Mouse (Mus musculus): ENCODE measurements around the gene Zfp871.

Zfp871 gene

DNA sequence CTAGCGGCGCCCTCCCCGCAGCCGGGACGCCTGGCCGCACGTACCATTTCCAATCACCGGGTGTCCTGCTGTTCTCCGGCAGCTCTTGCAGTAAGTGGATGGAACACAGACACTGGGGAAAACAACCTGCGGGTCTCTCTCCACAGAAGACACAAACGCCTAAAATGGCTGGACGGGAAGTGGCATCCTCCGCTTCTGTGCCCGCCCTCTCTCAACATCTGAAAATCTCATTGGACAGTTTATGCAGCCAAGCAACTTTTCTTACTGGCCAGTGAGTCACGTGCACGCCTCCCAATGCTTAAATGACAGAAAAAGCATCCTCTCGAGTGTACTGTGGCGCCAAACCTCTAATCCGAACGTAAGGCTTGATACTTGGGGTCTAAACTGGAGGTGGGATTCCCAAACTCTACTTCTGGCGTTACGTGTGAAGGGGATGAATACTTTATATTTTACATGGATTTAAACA is at the start of gene Zfp871:
Gene Zfp871 (minus strand): TSS at position 194 of the 466 bp plus-strand sequence.
- DNase-seq (ENCODE audit: extremely low read depth, insufficient read length, low spot score) = peak; percentile 85

GRCm38 (mm10) chr17:32830418-32830782 is 42.3 kb upstream of the Zfp871 start:
- DNase-seq (ENCODE audit: extremely low read depth, insufficient read length, low spot score) = no peak

GRCm38 (mm10) chr17:32829540-32830417 is 41.7 kb upstream of the Zfp871 start, which contains the start of gene Zfp799:
TSS of gene Zfp799 (minus strand) at chr17:32830261.
- DNase-seq (ENCODE audit: extremely low read depth, insufficient read length, low spot score) = peak; percentile 67

- no peak for DNase-seq (ENCODE audit: extremely low read depth, insufficient read length, low spot score)
Observed at GRCm38 (mm10) chr17:32816074-32816784, 28.1 kb upstream of the Zfp871 start.

DNA sequence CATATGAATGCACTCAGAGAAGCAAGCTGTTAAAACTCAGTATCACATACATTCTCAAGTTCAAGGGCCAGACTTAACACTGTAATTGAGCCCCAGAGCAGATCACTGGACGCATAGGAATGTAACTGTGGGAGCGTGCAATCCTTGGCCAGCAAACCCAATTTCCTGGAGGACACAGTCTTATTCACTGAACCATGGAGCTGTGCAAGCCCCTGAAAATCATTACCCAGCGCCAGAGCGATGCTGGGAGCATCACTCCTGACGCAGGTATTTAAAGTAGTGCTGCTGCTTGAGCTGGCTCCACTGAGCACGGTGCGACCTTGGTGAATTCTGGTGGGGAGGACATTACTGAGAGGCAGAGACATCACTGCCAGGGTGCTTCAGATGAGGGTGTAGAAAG is 26.0 kb upstream of the Zfp871 start:
- no peak for DNase-seq (ENCODE audit: extremely low read depth, insufficient read length, low spot score)

DNA sequence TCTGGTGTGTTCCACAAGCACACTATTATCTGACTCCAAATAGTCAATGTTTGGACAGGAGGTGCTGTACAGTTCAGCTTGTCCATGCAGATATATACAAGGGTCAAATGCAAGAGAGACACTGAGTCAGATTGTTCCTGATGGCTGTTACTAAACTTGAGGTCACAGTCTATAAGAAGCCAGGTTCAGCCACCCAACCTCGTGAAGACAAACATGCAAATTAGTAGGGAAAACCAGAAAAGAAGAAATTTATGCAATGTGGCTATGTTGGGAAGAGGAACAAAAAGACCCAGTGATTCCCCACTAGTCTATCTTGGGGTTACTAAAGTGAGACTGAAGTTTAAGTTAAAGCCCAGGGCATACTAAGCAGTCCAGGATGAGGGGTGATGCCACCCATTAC is 22.6 kb upstream of the Zfp871 start:
- DNase-seq (ENCODE audit: extremely low read depth, insufficient read length, low spot score) = no peak

DNA sequence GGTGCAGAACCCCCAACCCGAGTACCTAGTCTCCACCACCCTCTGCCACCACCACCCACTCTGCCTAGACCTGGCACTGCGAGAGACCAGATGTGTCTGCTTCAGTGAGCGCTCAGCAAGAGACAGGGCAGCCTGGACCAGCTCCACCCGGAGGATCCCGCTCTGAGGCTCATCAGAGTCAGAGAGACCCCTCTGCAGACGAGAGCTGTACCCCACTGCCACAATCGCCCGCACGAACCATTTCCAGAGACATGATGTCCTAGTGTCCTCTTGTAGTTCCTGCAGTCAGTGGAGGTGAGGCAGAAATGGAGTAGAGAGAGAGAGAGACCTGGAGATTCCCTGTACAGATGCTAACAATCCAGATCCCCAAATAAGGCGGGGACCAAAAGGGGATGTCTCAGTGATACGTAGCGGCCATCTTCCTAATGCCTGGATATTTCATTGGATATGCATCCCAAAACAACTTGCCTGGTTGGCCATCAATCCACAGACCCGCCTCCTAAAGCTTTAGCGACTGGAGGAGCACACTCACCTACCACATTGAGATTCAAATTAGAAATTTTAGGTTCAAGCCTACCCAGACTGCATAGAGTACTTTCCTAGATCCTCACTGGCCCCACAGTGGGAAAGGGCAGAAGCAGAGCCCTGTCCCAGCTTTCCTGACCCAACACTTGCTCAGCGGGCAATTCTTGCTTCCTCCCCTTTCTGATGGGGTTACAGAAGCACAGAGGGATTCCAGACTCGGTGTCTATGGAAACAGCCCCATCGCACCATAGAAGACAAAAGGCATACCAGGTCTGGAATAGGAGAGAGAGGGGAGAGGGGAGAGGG is 21.7 kb upstream of the Zfp871 start, which contains the start of gene Zfp811:
Gene Zfp811 (minus strand): TSS at position 388 of the 831 bp plus-strand sequence.
- no peak for DNase-seq (ENCODE audit: extremely low read depth, insufficient read length, low spot score)

GRCm38 (mm10) chr17:32808921-32809320 is 20.8 kb upstream of the Zfp871 start:
- DNase-seq (ENCODE audit: extremely low read depth, insufficient read length, low spot score) = no peak

- no peak for DNase-seq (ENCODE audit: extremely low read depth, insufficient read length, low spot score)
Observed at GRCm38 (mm10) chr17:32789244-32789643, 1.2 kb upstream of the Zfp871 start.

- DNase-seq (ENCODE audit: extremely low read depth, insufficient read length, low spot score) = no peak
Observed at GRCm38 (mm10) chr17:32788576-32788975, 489 bp upstream of the Zfp871 start.

DNA sequence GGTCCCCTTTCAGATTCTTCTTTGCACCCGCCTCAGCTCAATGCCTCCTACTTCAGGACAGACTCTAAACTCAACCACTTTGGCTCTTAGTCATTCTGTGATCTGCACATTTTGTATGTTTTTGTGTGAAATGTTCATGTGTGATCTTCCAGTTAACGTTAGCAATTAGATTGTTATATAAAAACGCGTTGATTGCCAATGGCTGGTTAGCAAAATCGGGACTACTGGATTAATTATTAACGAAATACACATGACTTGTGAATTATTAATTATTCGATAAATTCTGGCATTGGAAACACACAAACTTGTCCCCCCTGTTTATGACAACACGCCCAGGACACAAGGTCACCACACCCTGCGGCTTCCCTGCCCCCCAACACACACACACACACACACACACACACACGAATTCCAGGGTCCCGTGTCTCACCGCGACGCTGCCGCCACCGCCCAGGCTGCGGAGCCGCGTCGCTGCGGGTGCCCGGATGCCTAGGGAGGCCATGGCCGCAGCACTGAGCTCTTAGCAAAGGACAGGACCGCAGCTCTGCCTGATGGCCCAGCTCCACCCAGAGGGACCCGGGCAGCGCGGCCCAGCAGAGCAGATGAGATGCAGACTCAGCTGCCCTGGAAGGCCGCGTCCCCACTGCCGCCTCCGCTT is 522 bp downstream of the Zfp871 start:
- no peak for DNase-seq (ENCODE audit: extremely low read depth, insufficient read length, low spot score)

DNA sequence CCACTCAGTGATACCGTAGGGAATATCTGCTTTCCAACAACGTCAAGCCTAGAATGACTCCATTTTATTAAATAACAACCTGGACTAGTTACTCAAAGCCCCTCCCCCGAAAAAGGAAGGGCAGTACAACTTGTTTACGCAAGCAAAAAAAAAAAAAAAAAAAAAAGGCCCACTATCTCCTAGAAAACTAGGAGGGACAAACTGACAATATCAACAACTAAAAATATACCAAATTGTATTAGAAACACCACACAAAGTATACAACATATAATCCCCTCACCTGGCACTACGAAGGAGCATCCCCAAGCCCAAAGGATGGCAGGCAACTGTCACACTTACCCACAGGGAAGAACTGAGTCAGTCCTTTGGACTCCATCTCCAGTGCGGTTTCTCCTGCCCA is 1.1 kb downstream of the Zfp871 start:
- no peak for DNase-seq (ENCODE audit: extremely low read depth, insufficient read length, low spot score)

GRCm38 (mm10) chr17:32785656-32786055 is 2.4 kb downstream of the Zfp871 start:
- no peak for DNase-seq (ENCODE audit: extremely low read depth, insufficient read length, low spot score)

GRCm38 (mm10) chr17:32777564-32777963 is 10.5 kb downstream of the Zfp871 start:
- no peak for DNase-seq (ENCODE audit: extremely low read depth, insufficient read length, low spot score)

GRCm38 (mm10) chr17:32771213-32771612 is 16.9 kb downstream of the Zfp871 start:
- no peak for DNase-seq (ENCODE audit: extremely low read depth, insufficient read length, low spot score)

- no peak for DNase-seq (ENCODE audit: extremely low read depth, insufficient read length, low spot score)
Observed at GRCm38 (mm10) chr17:32766422-32766821, 21.7 kb downstream of the Zfp871 start.

DNA sequence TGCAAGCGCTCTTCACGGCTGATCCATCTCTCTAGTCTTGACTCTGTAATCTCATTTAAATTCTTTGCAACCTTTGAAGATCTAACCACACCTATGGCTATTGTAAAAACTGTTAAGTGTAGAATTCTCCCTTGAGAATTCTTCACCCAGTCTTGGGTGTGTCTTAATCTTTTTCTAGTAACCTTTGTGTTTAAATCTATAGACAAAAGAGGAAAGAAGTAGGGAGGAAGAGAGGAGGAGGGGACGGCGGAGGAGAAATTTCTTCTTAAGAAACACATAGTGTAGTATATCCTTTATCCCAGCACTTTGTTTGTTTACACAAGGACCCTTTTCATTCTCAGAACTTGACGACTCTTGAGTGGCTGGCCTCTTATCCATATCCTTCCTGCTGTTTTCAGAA is 30.8 kb downstream of the Zfp871 start:
- DNase-seq (ENCODE audit: extremely low read depth, insufficient read length, low spot score) = no peak

DNA sequence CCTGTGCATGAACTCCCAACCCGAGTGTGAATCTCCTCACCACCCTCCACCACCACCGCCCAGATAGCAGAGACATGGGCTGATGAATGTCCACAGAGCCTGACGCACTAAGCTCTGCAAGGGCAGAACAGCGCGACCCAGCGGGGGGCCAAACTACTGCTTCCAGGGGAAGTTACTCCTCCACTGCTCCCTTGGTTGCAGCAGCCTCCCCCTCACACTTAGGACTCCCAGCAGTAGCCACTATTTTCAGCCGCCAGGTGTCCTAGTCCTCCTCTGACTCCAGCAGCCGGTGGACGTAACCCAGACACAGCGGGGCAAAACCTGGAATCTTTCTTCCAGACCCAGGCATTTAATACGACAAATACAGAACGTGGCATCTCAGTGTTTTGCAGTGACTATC is 34.5 kb downstream of the Zfp871 start:
- DNase-seq (ENCODE audit: extremely low read depth, insufficient read length, low spot score) = no peak

DNA sequence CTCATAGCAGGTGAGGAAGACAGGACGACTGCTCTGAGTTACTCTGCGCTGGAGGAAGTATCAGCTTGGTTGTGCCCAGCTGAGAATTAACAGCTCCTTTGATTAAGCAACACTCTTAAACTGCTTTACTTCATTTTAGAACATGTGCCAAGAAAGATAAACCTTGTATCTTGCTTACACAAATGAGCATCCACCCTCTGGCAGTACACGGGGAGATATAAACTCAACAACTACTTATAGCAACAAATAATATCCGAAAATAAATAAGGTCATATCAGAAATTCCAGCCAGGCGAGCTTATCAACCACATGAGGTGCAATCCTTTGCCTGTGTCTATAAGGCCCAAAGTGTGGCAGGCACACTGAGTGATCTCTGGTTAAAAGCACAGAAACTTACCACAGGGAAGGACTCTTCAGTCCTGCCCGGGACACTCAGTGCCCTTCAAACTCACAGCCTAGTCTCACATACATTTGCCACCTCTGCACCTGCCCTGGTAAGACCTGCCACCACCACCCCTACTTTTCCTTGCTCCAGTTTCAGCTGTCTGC is 35.2 kb downstream of the Zfp871 start:
- DNase-seq (ENCODE audit: extremely low read depth, insufficient read length, low spot score) = no peak

DNA sequence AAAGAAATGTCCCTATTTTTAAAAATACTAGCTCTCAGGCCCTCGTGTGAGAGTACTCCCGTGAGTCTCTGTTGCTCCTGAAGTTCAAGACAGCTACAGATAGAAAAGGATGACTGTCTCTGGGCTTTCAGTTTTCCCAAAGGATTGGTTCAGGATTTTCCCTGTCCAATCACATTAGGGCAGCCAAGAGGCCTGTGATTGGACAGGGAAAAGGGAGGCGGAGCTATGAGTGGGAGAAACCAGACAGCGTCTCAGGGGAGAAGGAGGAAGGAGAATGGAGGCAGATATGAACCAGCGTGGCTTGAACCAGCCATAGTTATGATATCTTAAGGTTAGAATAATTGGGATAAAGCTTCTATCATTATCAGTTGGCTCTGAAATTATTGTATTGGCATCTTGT is 37.5 kb downstream of the Zfp871 start:
- DNase-seq (ENCODE audit: extremely low read depth, insufficient read length, low spot score) = no peak

Data from 3134 (cell line).